Mouse (Mus musculus) retina, postnatal 1 day (tissue): Measurements from ENCODE around the gene Wfdc21.

ENCODE experiments used
- DNase-seq: peaks from one replicate; pipeline ENCODE4 v3.0.0-alpha.2; 2012

Wfdc21 gene

GRCm38 (mm10) chr11:83754227-83754626 lies 7.5 kb downstream of the Wfdc21 start:
- DNase-seq, result no peak

- DNase-seq, result no peak
These were observed 20.6 kb downstream of the Wfdc21 start for GRCm38 (mm10) chr11:83767306-83767705.

- DNase-seq, result no peak
These were observed 22.2 kb downstream of the Wfdc21 start for GRCm38 (mm10) chr11:83768976-83769375.

GRCm38 (mm10) chr11:83771014-83771413 lies 24.3 kb downstream of the Wfdc21 start:
- no peak for DNase-seq

GRCm38 (mm10) chr11:83772341-83772740 lies 25.6 kb downstream of the Wfdc21 start:
- no peak for DNase-seq

- no peak for DNase-seq
These were observed 27.0 kb downstream of the Wfdc21 start for GRCm38 (mm10) chr11:83773691-83774090.

- DNase-seq, result no peak
These were observed 27.6 kb downstream of the Wfdc21 start for GRCm38 (mm10) chr11:83774324-83774723.

- DNase-seq, result no peak
These were observed 30.1 kb downstream of the Wfdc21 start for GRCm38 (mm10) chr11:83776798-83777197.

GRCm38 (mm10) chr11:83783931-83784600 lies 37.3 kb downstream of the Wfdc21 start:
- DNase-seq, result no peak

- DNase-seq, result no peak
These were observed 37.9 kb downstream of the Wfdc21 start for GRCm38 (mm10) chr11:83784661-83785060.

- DNase-seq, result peak; percentile 82
These were observed 38.6 kb downstream of the Wfdc21 start for GRCm38 (mm10) chr11:83785366-83785765.

- no peak for DNase-seq
These were observed 40.1 kb downstream of the Wfdc21 start for GRCm38 (mm10) chr11:83786835-83787234.

GRCm38 (mm10) chr11:83787401-83788021 lies 40.8 kb downstream of the Wfdc21 start:
- no peak for DNase-seq

- no peak for DNase-seq
These were observed 41.6 kb downstream of the Wfdc21 start for GRCm38 (mm10) chr11:83788331-83788730.

GRCm38 (mm10) chr11:83789259-83789658 lies 42.5 kb downstream of the Wfdc21 start:
- DNase-seq, result peak; percentile 27

GRCm38 (mm10) chr11:83791133-83791532 lies 44.4 kb downstream of the Wfdc21 start:
- no peak for DNase-seq

- DNase-seq, result no peak
These were observed 45.7 kb downstream of the Wfdc21 start for GRCm38 (mm10) chr11:83792316-83792914.

GRCm38 (mm10) chr11:83793264-83793663 lies 46.5 kb downstream of the Wfdc21 start:
- no peak for DNase-seq

GRCm38 (mm10) chr11:83796112-83796511 lies 49.4 kb downstream of the Wfdc21 start:
- no peak for DNase-seq

- DNase-seq, result no peak
These were observed 50.4 kb downstream of the Wfdc21 start for GRCm38 (mm10) chr11:83796980-83797608.

- no peak for DNase-seq
These were observed 53.2 kb downstream of the Wfdc21 start for GRCm38 (mm10) chr11:83799871-83800430.

- peak; percentile 62 for DNase-seq
These were observed 55.4 kb downstream of the Wfdc21 start for GRCm38 (mm10) chr11:83802166-83802565.
